Mouse (Mus musculus) liver, adult 2 months (tissue): ENCODE results near the gene Morn5. TPM values are rescaled to one million over a fixed set of nuclear protein-coding genes. Genes with fewer than 3 reads are reported as not detected.

Experiments used
- DNase-seq: peaks from one replicate; pipeline ENCODE4 v3.0.0-alpha.2; 2011; ENCODE audit warnings: low read depth, low spot score; ENCODE audit errors: extremely low read depth
- H3K27ac ChIP-seq: fragments of 200-500 bp; replicated peaks from 2 replicates; pipeline ENCODE4 v1.5.1; 2012; ENCODE audit warnings: low read depth, mild to moderate bottlenecking, control low read depth, inconsistent platforms, low read length; ENCODE audit not compliant: insufficient read depth
- H3K27me3 ChIP-seq: fragments of 200-500 bp; 2 replicates; pipeline ENCODE4 v1.6.1; 2012; ENCODE audit warnings: mild to moderate bottlenecking, moderate library complexity, low read length, inconsistent platforms; ENCODE audit not compliant: control insufficient read depth, insufficient read depth
- H3K36me3 ChIP-seq: fragments of 200-500 bp; 2 replicates; pipeline ENCODE4 v1.6.1; 2012; ENCODE audit warnings: low read length, inconsistent platforms; ENCODE audit not compliant: control insufficient read depth, insufficient read depth
- H3K4me1 ChIP-seq: fragments of 200-500 bp; 2 replicates; pipeline ENCODE4 v1.6.1; 2011; ENCODE audit warnings: low read length; ENCODE audit not compliant: control insufficient read depth, insufficient read depth
- H3K4me3 ChIP-seq: fragments of 200-500 bp; 2 replicates; pipeline ENCODE4 v1.5.1; 2011; ENCODE audit warnings: low read depth, mild to moderate bottlenecking, control low read depth, low read length, moderate library complexity; ENCODE audit not compliant: insufficient read depth
- H3K79me2 ChIP-seq: fragments of 200-500 bp; 2 replicates; pipeline ENCODE4 v1.6.1; 2012; ENCODE audit warnings: inconsistent platforms, mild to moderate bottlenecking, low read length, moderate library complexity; ENCODE audit not compliant: control insufficient read depth, insufficient read depth
- H3K9ac ChIP-seq: fragments of 200-500 bp; 2 replicates; pipeline ENCODE4 v1.6.1; 2012; ENCODE audit warnings: low read depth, mild to moderate bottlenecking, control low read depth, inconsistent platforms, low read length
- CTCF ChIP-seq: fragments of 200-500 bp; IDR thresholded peaks from 2 replicates; pipeline ENCODE4 v1.5.1; 2011; ENCODE audit warnings: low read depth, low read length, control low read depth
- POLR2A ChIP-seq: fragments of 200-500 bp; IDR thresholded peaks from 2 replicates; pipeline ENCODE4 v1.6.1; 2011; ENCODE audit warnings: low read length, control low read depth; ENCODE audit not compliant: insufficient read depth; ENCODE audit errors: extremely low read depth
- WGBS: fragments of 180-500 bp; shearing (Covaris S2); methylation state at CpG from one replicate; pipeline ENCODE4 v1.1.7; 2018; 5-methylcytosine and 5-hydroxymethylcytosine counted together
- polyA plus RNA-seq: library from polyadenylated mRNA; depleted of rRNA; stranded (reverse); fragments of >200 nt; gene quantifications from 2 replicates; pipeline ENCODE4 v1.2.3, GENCODE M21; 2012
- total RNA-seq: library from RNA; depleted of rRNA; stranded (reverse); fragments of >200 nt; gene quantifications from 2 replicates; pipeline ENCODE4 v1.2.3, GENCODE M21; 2014

Gene Morn5
- total and polyA plus RNA-seq, 2 experiments: not detected

GRCm38 (mm10) chr2:36010579-36010978, 38.7 kb upstream of the Morn5 start:
- TF ChIP-seq POLR2A (no peak), CTCF (no peak)
- no peak for DNase-seq
- no peaks in the 10 kb centered on the region for H3K36me3 ChIP-seq

GRCm38 (mm10) chr2:36011331-36011825, 37.9 kb upstream of the Morn5 start:
- no peaks in the 10 kb centered on the region; the same call in 1 of the 2 replicates for H3K4me1 ChIP-seq
- no peak for TF ChIP-seq POLR2A
- no peak for TF ChIP-seq CTCF
- no peaks in the 10 kb centered on the region for H3K36me3 ChIP-seq
- WGBS: 3% methylated on average over 44 of the region's 44 CpGs
- DNase-seq: no peak
- no peak overlapping the region for H3K9ac ChIP-seq
- 0 out of 2 replicates have a peak, but pooled peaks cover 7% of the 10 kb centered on the region for H3K27me3 ChIP-seq
- no peaks in the 10 kb centered on the region for H3K79me2 ChIP-seq
- no peak overlapping the region for H3K27ac ChIP-seq
- no peak overlapping the region for H3K4me3 ChIP-seq

More at GRCm38 (mm10) chr2:36010579-36010978, 38.7 kb upstream of the Morn5 start:
- WGBS: 66% methylated on average over 8 of the region's 8 CpGs
- Histone ChIP-seq H3K9ac (no peak overlapping the region), H3K79me2 (no peaks in the 10 kb centered on the region), H3K4me3 (no peak overlapping the region), H3K27ac (no peak overlapping the region), H3K27me3 (0 out of 2 replicates have a peak, but pooled peaks cover 7% of the 10 kb centered on the region), H3K4me1 (no peaks in the 10 kb centered on the region; the same call in 1 of the 2 replicates)

- Histone ChIP-seq H3K9ac (no peak overlapping the region), H3K27ac (no peak overlapping the region), H3K27me3 (0 out of 2 replicates have a peak, but pooled peaks cover 7% of the 10 kb centered on the region), H3K36me3 (no peaks in the 10 kb centered on the region), H3K79me2 (no peaks in the 10 kb centered on the region), H3K4me3 (no peak overlapping the region), H3K4me1 (no peaks in the 10 kb centered on the region; the same call in 1 of the 2 replicates)
- TF ChIP-seq CTCF (no peak), POLR2A (no peak)
- 70% methylated on average over 12 of the region's 12 CpGs for WGBS
- no peak for DNase-seq
Measured at GRCm38 (mm10) chr2:36013010-36013409, 36.2 kb upstream of the Morn5 start.

GRCm38 (mm10) chr2:36021385-36022159, 27.7 kb upstream of the Morn5 start:
- H3K79me2 ChIP-seq: no peaks in the 10 kb centered on the region
- peaks cover 2% of the 10 kb centered on the region; the same call in 1 of the 2 replicates for H3K4me1 ChIP-seq
- H3K36me3 ChIP-seq: no peaks in the 10 kb centered on the region
- H3K4me3 ChIP-seq: no peak overlapping the region
- TF ChIP-seq CTCF (peak; percentile 77), POLR2A (no peak)
- DNase-seq: peak; percentile 55
- H3K9ac ChIP-seq: no peak overlapping the region
- 15% methylated on average over 32 of the region's 32 CpGs for WGBS
- H3K27me3 ChIP-seq: no peaks in the 10 kb centered on the region
- no peak overlapping the region for H3K27ac ChIP-seq

GRCm38 (mm10) chr2:36023291-36023690, 26.0 kb upstream of the Morn5 start:
- Histone ChIP-seq H3K36me3 (no peaks in the 10 kb centered on the region), H3K27me3 (no peaks in the 10 kb centered on the region), H3K9ac (no peak overlapping the region), H3K4me1 (peaks cover 2% of the 10 kb centered on the region; the same call in 1 of the 2 replicates), H3K27ac (no peak overlapping the region), H3K79me2 (no peaks in the 10 kb centered on the region), H3K4me3 (no peak overlapping the region)
- DNase-seq: no peak
- 65% methylated on average over 3 of the region's 3 CpGs for WGBS
- no peak for TF ChIP-seq POLR2A
- TF ChIP-seq CTCF: no peak

- H3K79me2 ChIP-seq: no peaks in the 10 kb centered on the region
- no peak overlapping the region for H3K9ac ChIP-seq
- H3K27ac ChIP-seq: no peak overlapping the region
- TF ChIP-seq POLR2A: no peak
- no peak for TF ChIP-seq CTCF
- no peaks in the 10 kb centered on the region; the same call in 1 of the 2 replicates for H3K4me1 ChIP-seq
- no peaks in the 10 kb centered on the region; the same call in 1 of the 2 replicates for H3K27me3 ChIP-seq
- WGBS: 72% methylated on average over 7 of the region's 7 CpGs
- no peak overlapping the region for H3K4me3 ChIP-seq
- DNase-seq: no peak
- peaks cover 18% of the 10 kb centered on the region for H3K36me3 ChIP-seq
Measured at GRCm38 (mm10) chr2:36032884-36033283, 16.4 kb upstream of the Morn5 start.
